Mouse (Mus musculus) heart, postnatal 25 days (tissue): ENCODE measurements at regions not wholly inside any gene's neighbourhood (a gene's known extent, or its start where the extent isn't known, plus 50 kb on each side); places are given as distances from the start of the nearest gene placed in this dataset.

Experiments
- DNase-seq: peaks from one replicate; pipeline ENCODE4 v3.0.0; 2022; ENCODE audit warnings: low spot score
- intact Hi-C: fragments of 180-260 bp; cut with DNase I; formaldehyde crosslinking; loops from one replicate; pipeline ENCODE4 v1.15.1; 2025

GRCm38 (mm10) chr13:44541243-44541653, 188.0 kb upstream of the Jarid2 start:
- peak; percentile 10 for DNase-seq
- intact Hi-C loops = loop anchor here (5.0 to 10.0 kb wide), 2 partner anchors 86 to 526 kb away; no protein-coding TSS in a partner anchor

GRCm38 (mm10) chr13:44544786-44545185, 184.5 kb upstream of the Jarid2 start:
- DNase-seq = no peak
- intact Hi-C loops = loop anchor here (5.0 to 10.0 kb wide), 2 partner anchors 83 to 530 kb away; no protein-coding TSS in a partner anchor

- no peak for DNase-seq
- intact Hi-C loops = loop anchor here (10.0 kb wide), 1 partner anchor 531 kb away; no protein-coding TSS in a partner anchor
Measured at GRCm38 (mm10) chr13:44546289-44546688, 183.0 kb upstream of the Jarid2 start.

- intact Hi-C loops = loop anchor here (10.0 kb wide), 1 partner anchor 534 kb away; no protein-coding TSS in a partner anchor
- no peak for DNase-seq
Measured at GRCm38 (mm10) chr13:44548880-44549279, 180.4 kb upstream of the Jarid2 start.

- intact Hi-C loops = no loop called here
- DNase-seq = no peak
Measured at GRCm38 (mm10) chr13:44553363-44553762, 175.9 kb upstream of the Jarid2 start.

- intact Hi-C loops = no loop called here
- no peak for DNase-seq
Measured at GRCm38 (mm10) chr13:44554686-44555463, 174.4 kb upstream of the Jarid2 start.

- intact Hi-C loops = no loop called here
- DNase-seq = no peak
Measured at GRCm38 (mm10) chr13:44555979-44556378, 173.3 kb upstream of the Jarid2 start.

GRCm38 (mm10) chr13:44558051-44558450, 171.2 kb upstream of the Jarid2 start:
- intact Hi-C loops = no loop called here
- DNase-seq = no peak

GRCm38 (mm10) chr13:44558491-44559177, 170.6 kb upstream of the Jarid2 start:
- DNase-seq = no peak

GRCm38 (mm10) chr13:44559178-44559565, 170.1 kb upstream of the Jarid2 start:
- no peak for DNase-seq
- intact Hi-C loops = no loop called here

More at GRCm38 (mm10) chr13:44558491-44559177, 170.6 kb upstream of the Jarid2 start:
- intact Hi-C loops = no loop called here

- DNase-seq = no peak
- intact Hi-C loops = no loop called here
Measured at GRCm38 (mm10) chr13:44559706-44560105, 169.6 kb upstream of the Jarid2 start.

- DNase-seq = no peak
- intact Hi-C loops = loop anchor here (5.0 kb wide), 1 partner anchor 58 kb away; no protein-coding TSS in a partner anchor
Measured at GRCm38 (mm10) chr13:44564705-44565104, 164.6 kb upstream of the Jarid2 start.

- intact Hi-C loops = loop anchor here (5.0 kb wide), 1 partner anchor 55 kb away; no protein-coding TSS in a partner anchor
- no peak for DNase-seq
Measured at GRCm38 (mm10) chr13:44567696-44568095, 161.6 kb upstream of the Jarid2 start.

GRCm38 (mm10) chr13:44569241-44569778, 160.0 kb upstream of the Jarid2 start:
- intact Hi-C loops = loop anchor here (5.0 kb wide), 1 partner anchor 53 kb away; no protein-coding TSS in a partner anchor
- DNase-seq = no peak

GRCm38 (mm10) chr13:44573463-44573862, 155.8 kb upstream of the Jarid2 start:
- no peak for DNase-seq
- intact Hi-C loops = no loop called here

GRCm38 (mm10) chr13:44579215-44579614, 150.1 kb upstream of the Jarid2 start:
- DNase-seq = no peak

GRCm38 (mm10) chr13:44580156-44580736, 149.0 kb upstream of the Jarid2 start:
- no peak for DNase-seq
- intact Hi-C loops = no loop called here

More at GRCm38 (mm10) chr13:44579215-44579614, 150.1 kb upstream of the Jarid2 start:
- intact Hi-C loops = no loop called here

- DNase-seq = no peak
Measured at GRCm38 (mm10) chr13:44580767-44581166, 148.5 kb upstream of the Jarid2 start.

GRCm38 (mm10) chr13:44581947-44582766, 147.1 kb upstream of the Jarid2 start:
- no peak for DNase-seq
- intact Hi-C loops = no loop called here

More at GRCm38 (mm10) chr13:44580767-44581166, 148.5 kb upstream of the Jarid2 start:
- intact Hi-C loops = no loop called here
